Mouse (Mus musculus) ovary, postnatal 36 days (tissue): ENCODE data around the gene Gm45618.

ENCODE experiments used
- DNase-seq: peaks from one replicate; pipeline ENCODE4 v3.0.0; 2022; ENCODE audit warnings: low spot score, mixed read lengths

Gene Gm45618

DNA sequence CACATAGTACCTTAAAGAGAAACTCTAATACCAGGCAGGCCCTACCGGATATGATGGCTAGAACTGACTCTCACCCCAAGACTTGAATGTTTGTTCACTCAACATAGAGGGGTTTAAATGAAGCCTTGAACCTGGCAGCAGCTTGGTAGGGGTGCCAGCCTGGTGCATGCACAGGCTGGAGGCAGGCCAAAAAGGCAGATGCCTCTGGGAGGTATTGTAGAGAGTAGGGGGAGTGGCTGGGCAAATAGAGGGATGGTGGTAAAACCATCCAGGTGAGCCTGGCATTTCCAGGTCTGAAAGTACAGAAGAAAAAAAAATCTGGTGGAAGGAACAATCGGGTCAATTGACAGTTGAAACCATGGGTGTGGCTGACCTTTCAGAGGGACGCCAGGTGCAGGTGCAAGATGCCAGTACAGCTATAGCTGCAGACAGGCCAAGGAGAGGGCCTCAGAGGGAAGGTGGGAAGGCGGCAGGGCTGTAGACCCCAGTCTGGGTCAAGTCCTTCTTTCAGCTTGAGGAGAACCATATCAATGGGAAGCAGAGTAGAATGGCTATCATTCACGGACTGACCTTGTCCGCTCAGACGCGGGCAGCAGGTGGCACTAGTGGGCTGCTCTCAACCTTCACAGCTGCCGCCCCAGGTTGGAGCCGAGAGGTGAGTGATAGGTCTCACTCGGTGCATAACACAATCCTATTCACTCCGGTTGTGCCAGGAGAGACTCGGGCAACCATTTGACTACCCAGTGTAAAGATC is 49.9 kb downstream of the Gm45618 start:
- peak; percentile 65 for DNase-seq
